Mouse (Mus musculus) liver, embryonic 15.5 days (tissue): ENCODE measurements around the gene Shisal1. TPM values are rescaled to one million over a fixed set of nuclear protein-coding genes. Genes with fewer than 3 reads are reported as not detected.

Experiments used
- ATAC-seq: fragments of 200-750 bp; cut with Nextera tagmentation; 2 replicates; pipeline ENCODE4 v1.8.0; 2017; ENCODE audit warnings: moderate number of reproducible peaks, mild to moderate bottlenecking, moderate library complexity; ENCODE audit not compliant: insufficient read depth
- H3K27ac ChIP-seq: fragments of 300-500 bp; sonication (generic); replicated peaks from 2 replicates; pipeline ENCODE4 v1.5.1; 2015; ENCODE audit warnings: mild to moderate bottlenecking, inconsistent platforms
- H3K27me3 ChIP-seq: fragments of 300-500 bp; sonication (generic); 2 replicates; pipeline ENCODE4 v1.6.1; 2015; ENCODE audit warnings: mild to moderate bottlenecking, inconsistent platforms
- H3K36me3 ChIP-seq: fragments of 300-500 bp; sonication (generic); replicated peaks from 2 replicates; pipeline ENCODE4 v1.6.1; 2015; ENCODE audit warnings: moderate library complexity, mild to moderate bottlenecking, inconsistent platforms
- H3K4me1 ChIP-seq: fragments of 300-500 bp; sonication (generic); replicated peaks from 2 replicates; pipeline ENCODE4 v1.6.1; 2015; ENCODE audit warnings: inconsistent platforms
- H3K4me2 ChIP-seq: fragments of 300-500 bp; sonication (generic); 2 replicates; pipeline ENCODE4 v1.6.1; 2015; ENCODE audit warnings: moderate library complexity, mild to moderate bottlenecking, inconsistent platforms
- H3K4me3 ChIP-seq: fragments of 300-500 bp; sonication (generic); replicated peaks from 2 replicates; pipeline ENCODE4 v1.5.1; 2015; ENCODE audit warnings: mild to moderate bottlenecking, inconsistent platforms
- H3K9ac ChIP-seq: fragments of 300-500 bp; sonication (generic); 2 replicates; pipeline ENCODE4 v1.6.1; 2015; ENCODE audit warnings: moderate library complexity, mild to moderate bottlenecking, inconsistent platforms
- H3K9me3 ChIP-seq: fragments of 300-500 bp; sonication (generic); replicated peaks from 2 replicates; pipeline ENCODE4 v1.6.1; 2016; ENCODE audit warnings: inconsistent platforms
- WGBS: fragments of 180-500 bp; shearing (Covaris S2); methylation state at CpG from one replicate; pipeline ENCODE4 v1.1.7; 2015; ENCODE audit warnings: mixed read lengths; ENCODE audit not compliant: insufficient replicate concordance; 5-methylcytosine and 5-hydroxymethylcytosine counted together
- polyA plus RNA-seq: library from polyadenylated mRNA; unstranded; fragments of >200 nt; fragmentation: Nextera tagmentation; extraction: Ambion mirVana; gene quantifications from 2 replicates; pipeline ENCODE4 v1.2.1, GENCODE M21; 2015

The Shisal1 gene
- 0.12 and 0.20 TPM in 2 replicates for polyA plus RNA-seq

GRCm38 (mm10) chr15:84446997-84447396 is at the start of gene Shisal1:
Gene Shisal1, minus strand, starts transcription at chr15:84447097.
- 11% methylated on average over 9 of the region's 9 CpGs for WGBS
- Histone ChIP-seq H3K4me3 (peak within 1 kb of the TSS; percentile 28), H3K9me3 (no peaks in the 10 kb centered on the region), H3K36me3 (no peaks in the 10 kb centered on the region), H3K27me3 (peaks cover 85% of the 10 kb centered on the region), H3K9ac (no peak within 1 kb of the TSS), H3K4me2 (peak within 1 kb of the TSS; percentile 57), H3K27ac (no peak within 1 kb of the TSS), H3K4me1 (0 out of 2 replicates have a peak, but pooled peaks cover 3% of the 10 kb centered on the region)
- no peak for ATAC-seq

GRCm38 (mm10) chr15:84490486-84490885 is 43.6 kb upstream of the Shisal1 start:
- ATAC-seq: no peak
- H3K9me3 ChIP-seq: no peaks in the 10 kb centered on the region
- no peaks in the 10 kb centered on the region for H3K27me3 ChIP-seq
- H3K9ac ChIP-seq: no peak overlapping the region
- no peaks in the 10 kb centered on the region for H3K4me1 ChIP-seq
- H3K27ac ChIP-seq: no peak overlapping the region
- no peak overlapping the region for H3K4me2 ChIP-seq
- H3K4me3 ChIP-seq: no peak overlapping the region
- no peaks in the 10 kb centered on the region for H3K36me3 ChIP-seq
- WGBS: 48% methylated on average over 7 of the region's 7 CpGs

GRCm38 (mm10) chr15:84484255-84484654 is 37.4 kb upstream of the Shisal1 start:
- H3K4me2 ChIP-seq: no peak overlapping the region

GRCm38 (mm10) chr15:84483622-84484021 is 36.7 kb upstream of the Shisal1 start:
- 43% methylated on average over 5 of the region's 5 CpGs for WGBS
- ATAC-seq: peak; percentile 65

More at GRCm38 (mm10) chr15:84484255-84484654, 37.4 kb upstream of the Shisal1 start:
- Histone ChIP-seq H3K4me1 (peaks cover 5% of the 10 kb centered on the region; the same call in 1 of the 2 replicates), H3K27ac (no peak overlapping the region), H3K36me3 (no peaks in the 10 kb centered on the region), H3K27me3 (no peaks in the 10 kb centered on the region), H3K9ac (no peak overlapping the region), H3K4me3 (no peak overlapping the region), H3K9me3 (no peaks in the 10 kb centered on the region)
- ATAC-seq: no peak
- 52% methylated on average over 4 of the region's 4 CpGs for WGBS

GRCm38 (mm10) chr15:84481259-84481877 is 34.5 kb upstream of the Shisal1 start:
- no peaks in the 10 kb centered on the region for H3K36me3 ChIP-seq
- H3K9ac ChIP-seq: no peak overlapping the region
- H3K27ac ChIP-seq: no peak overlapping the region
- H3K27me3 ChIP-seq: no peaks in the 10 kb centered on the region
- H3K4me2 ChIP-seq: no peak overlapping the region
- no peaks in the 10 kb centered on the region for H3K9me3 ChIP-seq
- no peak for ATAC-seq
- whole genome bisulfite sequencing: 68% methylated on average over 13 of the region's 13 CpGs
- H3K4me3 ChIP-seq: no peak overlapping the region
- H3K4me1 ChIP-seq: peaks cover 5% of the 10 kb centered on the region; the same call in 1 of the 2 replicates

More at GRCm38 (mm10) chr15:84483622-84484021, 36.7 kb upstream of the Shisal1 start:
- H3K27me3 ChIP-seq: no peaks in the 10 kb centered on the region
- no peak overlapping the region for H3K4me3 ChIP-seq
- H3K9ac ChIP-seq: no peak overlapping the region
- H3K36me3 ChIP-seq: no peaks in the 10 kb centered on the region
- 0 out of 2 replicates have a peak overlapping the region, but pooled peaks have one; percentile 24 for H3K27ac ChIP-seq
- peaks cover 5% of the 10 kb centered on the region; the same call in 1 of the 2 replicates for H3K4me1 ChIP-seq
- H3K9me3 ChIP-seq: no peaks in the 10 kb centered on the region
- H3K4me2 ChIP-seq: no peak overlapping the region

- Histone ChIP-seq H3K4me3 (no peak overlapping the region), H3K4me1 (0 out of 2 replicates have a peak, but pooled peaks cover 3% of the 10 kb centered on the region), H3K27ac (no peak overlapping the region), H3K4me2 (no peak overlapping the region), H3K9me3 (no peaks in the 10 kb centered on the region), H3K36me3 (no peaks in the 10 kb centered on the region), H3K27me3 (peaks cover 4% of the 10 kb centered on the region; the same call in 1 of the 2 replicates), H3K9ac (no peak overlapping the region)
- no peak for ATAC-seq
- WGBS: 32% methylated on average over 8 of the region's 8 CpGs
Observed at GRCm38 (mm10) chr15:84469391-84469790, 22.5 kb upstream of the Shisal1 start.

- no peaks in the 10 kb centered on the region for H3K36me3 ChIP-seq
- 0 out of 2 replicates have a peak, but pooled peaks cover 3% of the 10 kb centered on the region for H3K4me1 ChIP-seq
- WGBS: 60% methylated on average over 5 of the region's 5 CpGs
- peaks cover 4% of the 10 kb centered on the region; the same call in 1 of the 2 replicates for H3K27me3 ChIP-seq
- H3K4me2 ChIP-seq: no peak overlapping the region
- H3K27ac ChIP-seq: no peak overlapping the region
- H3K4me3 ChIP-seq: no peak overlapping the region
- H3K9ac ChIP-seq: no peak overlapping the region
- no peaks in the 10 kb centered on the region for H3K9me3 ChIP-seq
- no peak for ATAC-seq
Observed at GRCm38 (mm10) chr15:84467761-84468160, 20.9 kb upstream of the Shisal1 start.

- 0 out of 2 replicates have a peak, but pooled peaks cover 3% of the 10 kb centered on the region for H3K4me1 ChIP-seq
- H3K9ac ChIP-seq: no peak overlapping the region
- no peaks in the 10 kb centered on the region for H3K36me3 ChIP-seq
- H3K4me3 ChIP-seq: no peak overlapping the region
- H3K27ac ChIP-seq: no peak overlapping the region
- no peaks in the 10 kb centered on the region for H3K9me3 ChIP-seq
- WGBS: 30% methylated on average over 13 of the region's 13 CpGs
- no peak overlapping the region for H3K4me2 ChIP-seq
- H3K27me3 ChIP-seq: peaks cover 4% of the 10 kb centered on the region; the same call in 1 of the 2 replicates
- ATAC-seq: no peak
Observed at GRCm38 (mm10) chr15:84466458-84467267, 19.8 kb upstream of the Shisal1 start.

GRCm38 (mm10) chr15:84461429-84461828 is 14.5 kb upstream of the Shisal1 start:
- H3K4me2 ChIP-seq: no peak overlapping the region
- H3K27ac ChIP-seq: no peak overlapping the region
- H3K9me3 ChIP-seq: no peaks in the 10 kb centered on the region
- 45% methylated on average over 2 of the region's 2 CpGs for WGBS
- H3K36me3 ChIP-seq: no peaks in the 10 kb centered on the region
- ATAC-seq: no peak
- no peak overlapping the region for H3K4me3 ChIP-seq
- H3K4me1 ChIP-seq: no peaks in the 10 kb centered on the region
- no peaks in the 10 kb centered on the region for H3K27me3 ChIP-seq
- no peak overlapping the region for H3K9ac ChIP-seq

- Histone ChIP-seq H3K9ac (no peak overlapping the region), H3K27ac (no peak overlapping the region), H3K4me3 (no peak overlapping the region), H3K9me3 (no peaks in the 10 kb centered on the region), H3K36me3 (no peaks in the 10 kb centered on the region), H3K4me1 (no peaks in the 10 kb centered on the region), H3K4me2 (no peak overlapping the region), H3K27me3 (no peaks in the 10 kb centered on the region)
- 51% methylated on average over 6 of the region's 6 CpGs for WGBS
- no peak for ATAC-seq
Observed at GRCm38 (mm10) chr15:84458983-84459382, 12.1 kb upstream of the Shisal1 start.

GRCm38 (mm10) chr15:84455286-84455685 is 8.4 kb upstream of the Shisal1 start:
- Histone ChIP-seq H3K4me3 (no peak overlapping the region), H3K4me1 (0 out of 2 replicates have a peak, but pooled peaks cover 3% of the 10 kb centered on the region), H3K9me3 (no peaks in the 10 kb centered on the region), H3K9ac (no peak overlapping the region), H3K27ac (no peak overlapping the region), H3K4me2 (no peak overlapping the region), H3K27me3 (peaks cover 8% of the 10 kb centered on the region; the same call in 1 of the 2 replicates), H3K36me3 (no peaks in the 10 kb centered on the region)
- ATAC-seq: no peak
- 60% methylated on average over 6 of the region's 6 CpGs for WGBS
